Mouse (Mus musculus) erythroblast, adult 5-6 weeks (primary cell): ENCODE results near the gene Fam160b1. TPM values are rescaled to one million over a fixed set of nuclear protein-coding genes. Genes with fewer than 3 reads are reported as not detected.

Experiments
- ATAC-seq: replicated peaks from 2 replicates; pipeline ENCODE4 v1.8.0; 2016; ENCODE audit warnings: moderate number of reproducible peaks, mild to moderate bottlenecking, moderate TSS enrichment, inconsistent platforms; ENCODE audit not compliant: poor library complexity, low FRiP score, severe bottlenecking
- total RNA-seq, 2 experiments: library from RNA; stranded (forward) in 1 of 2; stranded (reverse) in 1 of 2; fragments of 150-400 nt in 1 of 2; fragments of 200-764, 138-1000 nt in 1 of 2; gene quantifications; 2 replicates each; pipeline versions ENCODE4 v1.2.3 to v1.2.4; 2015 to 2017; ENCODE audit warnings: low replicate concordance in 2 of 2

The Fam160b1 gene
- total RNA-seq, 2 experiments from 2014 or later = 6.1 to 8.6 TPM

- no peak for ATAC-seq
Observed at GRCm38 (mm10) chr19:57413170-57413569, 52.7 kb downstream of the Fam160b1 start.

DNA sequence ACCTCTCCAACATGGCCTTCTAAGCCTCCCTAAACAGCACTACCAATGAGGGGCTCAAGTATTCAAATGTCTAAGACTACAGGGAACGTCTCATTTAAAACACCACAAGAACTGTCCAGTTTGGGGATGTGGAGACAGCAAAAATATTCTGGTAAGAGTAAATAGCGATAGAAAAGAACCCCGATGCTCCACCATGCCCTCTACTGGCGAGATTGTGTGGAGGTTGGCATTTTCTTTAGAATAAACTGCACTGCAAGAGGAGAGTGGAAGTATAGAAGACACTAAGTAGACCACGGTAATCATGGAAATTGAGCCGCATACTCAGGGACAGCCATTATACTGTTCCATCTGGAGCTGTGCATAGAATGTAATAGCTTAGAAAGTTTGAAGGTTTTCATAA, 53.4 kb downstream of the Fam160b1 start:
- ATAC-seq = no peak

DNA sequence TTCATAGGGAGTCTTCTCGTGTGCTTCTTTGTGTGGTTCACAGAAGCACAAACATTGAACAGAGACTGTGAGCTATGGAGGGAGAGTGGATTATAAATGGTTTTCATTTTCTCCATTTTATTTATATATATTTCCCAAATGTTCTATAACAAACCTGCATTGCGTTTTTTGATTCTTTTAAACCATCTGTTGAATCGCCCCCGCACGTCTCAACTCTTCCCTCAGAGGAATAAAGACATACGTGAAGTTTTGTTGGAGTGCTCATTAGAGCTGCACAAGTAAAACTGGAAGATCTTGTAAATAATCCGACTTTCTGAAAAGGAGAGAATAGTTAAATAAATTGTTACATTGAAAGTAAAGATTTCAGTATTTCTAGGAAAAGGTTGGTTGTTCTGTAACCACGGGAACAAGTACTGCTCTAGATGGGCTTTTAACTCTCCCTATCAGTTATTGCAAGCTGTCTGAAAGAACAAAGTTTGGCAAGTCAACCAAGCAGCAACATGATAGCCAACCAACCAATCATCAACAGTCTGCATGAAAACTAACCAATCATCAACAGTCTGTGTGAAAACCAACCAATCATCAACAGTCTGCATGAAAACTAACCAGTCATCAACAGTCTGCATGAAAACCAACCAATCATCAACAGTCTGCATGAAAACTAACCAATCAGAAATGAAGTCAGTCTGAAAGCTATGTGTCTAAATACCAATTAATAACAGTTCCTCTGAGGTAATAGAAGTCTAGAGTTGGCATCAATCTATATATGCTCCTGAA, 54.7 kb downstream of the Fam160b1 start:
- no peak for ATAC-seq

GRCm38 (mm10) chr19:57417800-57418580, 57.5 kb downstream of the Fam160b1 start:
- no peak for ATAC-seq

DNA sequence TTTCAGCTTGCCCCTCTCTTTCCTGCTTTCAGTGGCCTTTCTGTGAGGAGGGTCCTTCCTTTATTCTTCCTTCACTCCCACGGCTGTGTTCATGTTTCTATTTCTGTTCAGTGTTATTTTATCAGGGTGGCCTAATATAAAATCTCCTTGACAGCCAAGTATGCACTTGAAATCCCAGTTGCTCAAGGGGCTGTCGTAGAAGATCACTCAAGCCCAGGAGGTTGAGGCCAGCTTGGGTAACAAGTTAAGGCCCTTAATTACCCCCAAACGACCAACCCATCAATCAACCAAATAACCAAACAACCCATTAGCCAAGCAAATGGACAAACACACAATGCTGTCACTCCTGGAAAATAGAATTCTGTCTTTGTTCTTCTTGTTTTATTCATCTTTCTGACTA, 62.9 kb downstream of the Fam160b1 start:
- ATAC-seq = no peak

- ATAC-seq = no peak
Observed at GRCm38 (mm10) chr19:57425296-57425695, 64.8 kb downstream of the Fam160b1 start.

GRCm38 (mm10) chr19:57426841-57427240, 66.4 kb downstream of the Fam160b1 start:
- no peak for ATAC-seq

GRCm38 (mm10) chr19:57427756-57428438, 67.4 kb downstream of the Fam160b1 start:
- no peak for ATAC-seq

DNA sequence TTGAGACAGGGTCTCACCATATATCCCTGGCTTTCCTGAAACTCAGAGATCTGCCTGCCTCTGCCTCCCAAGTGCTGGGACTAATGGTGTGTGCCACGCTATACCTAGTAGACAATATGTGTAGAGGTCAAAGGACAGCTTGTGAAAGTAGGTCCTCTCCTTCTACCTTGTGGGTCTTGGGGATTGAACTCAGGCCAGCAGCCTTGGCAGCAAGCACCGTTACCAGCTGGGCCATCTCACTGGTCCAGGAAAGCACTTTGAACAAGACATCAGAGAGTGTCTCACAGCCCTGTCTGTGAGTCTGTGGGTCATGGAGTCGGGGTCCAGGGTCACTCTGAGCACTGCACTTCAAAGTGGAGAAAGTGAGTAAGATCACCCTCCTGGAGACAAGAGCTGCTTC, 68.2 kb downstream of the Fam160b1 start:
- ATAC-seq = no peak

DNA sequence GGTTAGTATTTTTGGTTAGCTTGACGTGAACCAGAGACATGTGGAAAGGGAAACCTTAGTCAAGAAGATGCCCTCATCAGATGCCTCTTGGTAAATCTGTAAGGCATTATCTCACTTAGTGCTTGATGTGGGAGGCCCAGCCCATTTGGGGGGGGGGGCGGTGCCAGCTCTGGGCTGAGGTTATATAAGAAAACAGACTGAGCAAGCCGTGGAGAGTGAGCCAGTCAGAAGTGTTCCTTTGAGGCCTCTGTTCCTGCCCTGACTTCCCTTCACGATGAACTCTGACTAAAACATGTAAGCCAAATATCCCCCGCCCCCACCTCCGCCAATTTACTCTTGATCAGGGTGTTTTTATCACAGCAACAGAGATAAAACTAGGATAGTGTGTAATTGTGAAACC, 69.4 kb downstream of the Fam160b1 start:
- ATAC-seq = no peak

- ATAC-seq = no peak
Observed at GRCm38 (mm10) chr19:57431476-57431875, 71.0 kb downstream of the Fam160b1 start.

DNA sequence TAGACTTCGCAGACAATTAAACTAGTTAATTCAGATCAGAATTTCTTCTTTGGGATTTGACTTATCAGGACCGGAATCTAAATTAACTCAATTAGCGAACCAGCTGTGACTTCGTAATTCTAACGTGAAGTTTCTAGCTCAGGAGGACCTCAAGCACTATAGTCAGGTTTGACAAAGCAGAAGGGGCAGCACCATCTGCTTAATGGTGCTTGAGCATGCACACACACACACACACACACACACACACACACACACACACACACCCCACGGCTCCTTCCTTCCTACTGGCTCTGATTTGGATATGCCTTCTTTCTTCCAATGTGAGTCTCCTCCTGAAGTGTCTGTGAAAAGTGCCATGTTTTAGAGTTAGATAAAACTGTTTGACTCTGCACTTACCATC, 73.5 kb downstream of the Fam160b1 start:
- no peak for ATAC-seq

DNA sequence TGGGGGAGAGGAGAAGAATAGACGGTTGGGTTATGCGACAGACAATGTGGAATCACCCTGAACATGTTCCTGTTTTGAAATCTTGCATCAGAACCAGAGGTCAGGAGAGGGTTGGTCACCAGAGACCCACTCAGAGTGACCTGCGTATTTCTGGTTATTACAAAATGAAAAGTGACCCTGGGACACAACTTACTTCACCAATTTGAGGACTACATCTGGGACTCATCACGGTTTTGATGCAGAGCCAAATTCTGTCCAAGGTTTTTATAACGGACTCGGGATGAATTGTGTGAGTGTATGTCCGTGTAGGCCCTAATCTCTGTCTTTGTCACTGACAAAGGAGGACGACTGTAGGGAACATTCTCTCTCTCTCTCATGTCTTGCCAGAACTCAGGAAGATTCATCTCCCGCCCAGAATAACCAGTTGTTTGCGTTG, 76.1 kb downstream of the Fam160b1 start:
- no peak for ATAC-seq

DNA sequence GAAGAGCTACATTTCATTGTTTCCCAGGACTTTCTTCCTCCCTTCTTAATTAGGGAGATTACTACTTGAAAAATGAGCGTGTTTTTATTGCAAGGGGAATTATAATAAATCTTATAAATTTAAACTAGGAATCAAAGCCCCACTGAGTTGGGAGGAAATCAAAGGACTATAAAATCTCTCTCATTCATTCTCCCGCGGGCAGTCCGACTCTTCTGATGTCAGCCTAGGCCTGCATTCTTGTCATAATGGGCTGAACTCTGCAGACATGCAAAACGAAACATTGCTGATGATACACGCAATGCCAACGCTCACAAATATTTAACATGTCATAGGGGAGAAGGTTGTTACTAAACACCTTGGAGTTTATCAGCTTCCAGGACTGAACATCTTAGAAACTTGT, 76.6 kb downstream of the Fam160b1 start:
- ATAC-seq = no peak

Other genes with a start within 250 kb of the Fam160b1 start
- 0.42 and 1.5 TPM in 2 replicates for gene Ablim1, start 45.8 kb upstream of the Fam160b1 start, total RNA-seq (2015; ENCODE audit: low replicate concordance)
- gene Ablim1, start 45.8 kb upstream of the Fam160b1 start, total RNA-seq (2017; ENCODE audit: low replicate concordance) = 0.84 and 1.0 TPM in 2 replicates
- gene Trub1, start 92.2 kb downstream of the Fam160b1 start, total RNA-seq (2015; ENCODE audit: low replicate concordance) = 1.3 and 2.5 TPM in 2 replicates
- gene Trub1, start 92.2 kb downstream of the Fam160b1 start, total RNA-seq (2017; ENCODE audit: low replicate concordance) = 1.1 and 3.0 TPM in 2 replicates